Mouse (Mus musculus) forebrain, embryonic 16.5 days (tissue): ENCODE results near the gene Lims1. TPM values are rescaled to one million over a fixed set of nuclear protein-coding genes. Genes with fewer than 3 reads are reported as not detected.

ENCODE experiments used
- ATAC-seq: fragments of 200-750 bp; cut with Nextera tagmentation; 2 replicates; pipeline ENCODE4 v1.8.0; 2017; ENCODE audit warnings: mild to moderate bottlenecking, moderate library complexity
- H3K27ac ChIP-seq: fragments of 300-500 bp; sonication (generic); 2 replicates; pipeline ENCODE4 v1.5.1; 2014; ENCODE audit warnings: low read length, control low read depth
- H3K27me3 ChIP-seq: fragments of 300-500 bp; sonication (generic); replicated peaks from 2 replicates; pipeline ENCODE4 v1.6.1; 2014; ENCODE audit warnings: low read length; ENCODE audit not compliant: control insufficient read depth, insufficient read depth
- H3K36me3 ChIP-seq: fragments of 300-500 bp; sonication (generic); 2 replicates; pipeline ENCODE4 v1.6.1; 2014; ENCODE audit not compliant: control insufficient read depth, insufficient read depth
- H3K4me1 ChIP-seq: fragments of 300-500 bp; sonication (generic); replicated peaks from 2 replicates; pipeline ENCODE4 v1.6.1; 2014; ENCODE audit warnings: low read length; ENCODE audit not compliant: control insufficient read depth, insufficient read depth
- H3K4me2 ChIP-seq: fragments of 300-500 bp; sonication (generic); 2 replicates; pipeline ENCODE4 v1.6.1; 2014; ENCODE audit warnings: mild to moderate bottlenecking, low read length, control low read depth
- H3K4me3 ChIP-seq: fragments of 300-500 bp; sonication (generic); replicated peaks from 2 replicates; pipeline ENCODE4 v1.5.1; 2014; ENCODE audit warnings: mild to moderate bottlenecking, low read length, control low read depth
- H3K9ac ChIP-seq: fragments of 300-500 bp; sonication (generic); replicated peaks from 2 replicates; pipeline ENCODE4 v1.6.1; 2014; ENCODE audit warnings: low read depth, low read length, control low read depth
- H3K9me3 ChIP-seq: fragments of 300-500 bp; sonication (generic); 2 replicates; pipeline ENCODE4 v1.6.1; 2016; ENCODE audit warnings: low read length; ENCODE audit not compliant: control insufficient read depth
- WGBS: fragments of 180-500 bp; shearing (Covaris S2); extraction: QIAGEN DNeasy Blood & Tissue Kit; methylation state at CpG from one replicate; pipeline ENCODE4 v1.1.7; 2014; 5-methylcytosine and 5-hydroxymethylcytosine counted together
- polyA plus RNA-seq: library from polyadenylated mRNA; unstranded; fragments of >200 nt; fragmentation: Nextera tagmentation; extraction: Ambion mirVana; gene quantifications from 2 replicates; pipeline ENCODE4 v1.2.1, GENCODE M21; 2015

Lims1 gene
- polyA plus RNA-seq, 1 experiment from 2014 or later = 64.2 TPM

GRCm38 (mm10) chr10:58338590-58338989 lies 15.3 kb downstream of the Lims1 start:
- Histone ChIP-seq H3K36me3 (no peaks in the 10 kb centered on the region), H3K4me1 (peaks cover 2% of the 10 kb centered on the region; the same call in 1 of the 2 replicates), H3K27ac (no peak overlapping the region), H3K4me2 (no peak overlapping the region), H3K4me3 (no peak overlapping the region), H3K9ac (no peak overlapping the region), H3K27me3 (no peaks in the 10 kb centered on the region), H3K9me3 (no peaks in the 10 kb centered on the region)
- no peak for ATAC-seq
- WGBS = 67% methylated on average over 1 of the region's 1 CpGs

GRCm38 (mm10) chr10:58341685-58342084 lies 18.4 kb downstream of the Lims1 start:
- 90% methylated on average over 2 of the region's 2 CpGs for WGBS
- no peak for ATAC-seq
- Histone ChIP-seq H3K4me3 (no peak overlapping the region), H3K4me1 (peaks cover 2% of the 10 kb centered on the region; the same call in 1 of the 2 replicates), H3K36me3 (no peaks in the 10 kb centered on the region), H3K9ac (no peak overlapping the region), H3K27ac (no peak overlapping the region), H3K4me2 (no peak overlapping the region), H3K9me3 (0 out of 2 replicates have a peak, but pooled peaks cover 4% of the 10 kb centered on the region), H3K27me3 (no peaks in the 10 kb centered on the region)

GRCm38 (mm10) chr10:58342199-58342598 lies 18.9 kb downstream of the Lims1 start:
- Histone ChIP-seq H3K36me3 (no peaks in the 10 kb centered on the region), H3K27me3 (no peaks in the 10 kb centered on the region), H3K4me3 (no peak overlapping the region), H3K4me2 (no peak overlapping the region), H3K9ac (no peak overlapping the region), H3K27ac (no peak overlapping the region), H3K4me1 (peaks cover 2% of the 10 kb centered on the region; the same call in 1 of the 2 replicates), H3K9me3 (0 out of 2 replicates have a peak, but pooled peaks cover 4% of the 10 kb centered on the region)
- WGBS = 85% methylated on average over 2 of the region's 2 CpGs
- no peak for ATAC-seq

DNA sequence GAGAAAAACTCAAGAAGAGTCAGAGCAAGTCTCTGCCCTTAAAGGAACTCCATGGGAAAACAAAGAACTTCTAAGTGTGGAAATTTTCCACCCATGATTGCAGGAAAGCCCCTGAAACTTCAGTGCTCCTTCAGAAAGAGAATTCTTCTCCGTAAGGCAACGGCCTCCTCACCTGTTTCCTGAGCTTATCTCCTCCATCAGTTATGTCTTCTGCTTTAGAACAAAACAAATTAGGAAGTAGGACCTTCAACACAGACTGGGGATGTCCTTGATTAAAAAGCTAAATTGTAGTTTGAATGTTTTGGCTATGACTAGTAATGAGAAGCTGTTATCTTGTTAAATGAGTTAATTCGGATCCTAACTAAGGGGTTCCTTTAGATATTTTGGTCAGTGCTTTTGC lies 20.3 kb downstream of the Lims1 start:
- H3K4me3 ChIP-seq = no peak overlapping the region
- no peak overlapping the region for H3K4me2 ChIP-seq
- 94% methylated on average over 3 of the region's 3 CpGs for WGBS
- 0 out of 2 replicates have a peak, but pooled peaks cover 4% of the 10 kb centered on the region for H3K9me3 ChIP-seq
- H3K27me3 ChIP-seq = no peaks in the 10 kb centered on the region
- no peaks in the 10 kb centered on the region for H3K4me1 ChIP-seq
- ATAC-seq = no peak
- no peak overlapping the region for H3K27ac ChIP-seq
- no peaks in the 10 kb centered on the region for H3K36me3 ChIP-seq
- H3K9ac ChIP-seq = no peak overlapping the region

GRCm38 (mm10) chr10:58350600-58350999 lies 27.3 kb downstream of the Lims1 start:
- ATAC-seq = no peak
- H3K9me3 ChIP-seq = no peaks in the 10 kb centered on the region
- H3K27me3 ChIP-seq = no peaks in the 10 kb centered on the region
- WGBS = 90% methylated on average over 3 of the region's 3 CpGs
- peaks cover 6% of the 10 kb centered on the region for H3K4me1 ChIP-seq
- H3K4me2 ChIP-seq = no peak overlapping the region
- no peak overlapping the region for H3K9ac ChIP-seq
- no peak overlapping the region for H3K27ac ChIP-seq
- no peak overlapping the region for H3K4me3 ChIP-seq
- no peaks in the 10 kb centered on the region for H3K36me3 ChIP-seq

DNA sequence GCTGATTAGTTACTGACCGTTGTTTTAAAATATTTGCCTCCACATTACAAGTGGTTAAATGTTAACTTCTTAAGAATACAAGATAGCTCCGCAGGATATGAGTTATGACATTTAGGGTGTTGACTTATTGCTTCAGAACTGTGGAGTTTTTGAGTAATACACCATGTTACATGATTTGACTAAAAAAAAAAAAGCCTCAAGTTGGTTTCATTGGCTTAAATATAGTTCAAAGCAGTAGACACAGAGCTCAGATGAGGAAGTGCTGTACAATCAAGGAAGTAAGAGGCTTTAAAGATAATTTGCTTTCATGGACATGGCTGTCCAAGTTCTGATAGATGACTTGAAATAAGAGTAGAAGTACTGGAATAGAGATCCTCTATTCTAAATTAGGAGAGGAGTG lies 28.4 kb downstream of the Lims1 start:
- no peaks in the 10 kb centered on the region for H3K9me3 ChIP-seq
- no peak overlapping the region for H3K4me3 ChIP-seq
- no peaks in the 10 kb centered on the region for H3K27me3 ChIP-seq
- 98% methylated on average over 2 of the region's 2 CpGs for WGBS
- no peak for ATAC-seq
- no peak overlapping the region for H3K9ac ChIP-seq
- H3K4me1 ChIP-seq = peaks cover 6% of the 10 kb centered on the region
- H3K27ac ChIP-seq = no peak overlapping the region
- no peak overlapping the region for H3K4me2 ChIP-seq
- H3K36me3 ChIP-seq = no peaks in the 10 kb centered on the region

DNA sequence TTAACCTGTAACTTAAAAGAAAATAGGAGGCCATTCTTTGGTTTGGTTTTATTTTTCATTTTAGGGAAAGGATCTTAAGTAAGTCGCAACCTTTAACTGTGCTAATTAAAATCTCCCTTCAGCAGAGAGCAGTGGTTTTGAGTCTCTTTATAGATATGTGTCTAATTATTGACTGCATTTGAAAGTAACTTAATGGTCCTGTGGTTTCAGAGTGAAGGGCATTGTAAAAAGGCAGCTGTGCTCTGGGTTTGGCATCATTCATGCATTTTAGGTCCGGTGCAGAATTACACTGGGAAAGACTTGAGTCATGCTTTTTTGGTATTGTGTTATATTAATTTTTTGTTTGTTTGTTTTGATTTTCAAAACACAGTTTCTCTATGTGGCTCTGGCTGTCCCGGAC lies 29.1 kb downstream of the Lims1 start:
- WGBS = 42% methylated on average over 3 of the region's 3 CpGs
- H3K9me3 ChIP-seq = no peaks in the 10 kb centered on the region
- H3K27ac ChIP-seq = no peak overlapping the region
- no peak overlapping the region for H3K4me2 ChIP-seq
- no peak overlapping the region for H3K4me3 ChIP-seq
- no peaks in the 10 kb centered on the region for H3K27me3 ChIP-seq
- ATAC-seq = no peak
- no peak overlapping the region for H3K9ac ChIP-seq
- H3K36me3 ChIP-seq = no peaks in the 10 kb centered on the region
- H3K4me1 ChIP-seq = peaks cover 6% of the 10 kb centered on the region

- Histone ChIP-seq H3K9ac (no peak overlapping the region), H3K9me3 (no peaks in the 10 kb centered on the region), H3K4me1 (peaks cover 6% of the 10 kb centered on the region), H3K4me2 (no peak overlapping the region), H3K4me3 (no peak overlapping the region), H3K36me3 (no peaks in the 10 kb centered on the region), H3K27me3 (no peaks in the 10 kb centered on the region), H3K27ac (no peak overlapping the region)
- 20% methylated on average over 3 of the region's 3 CpGs for WGBS
- ATAC-seq = no peak
Observed at GRCm38 (mm10) chr10:58354561-58354960, 31.3 kb downstream of the Lims1 start.

GRCm38 (mm10) chr10:58356460-58356859 lies 33.2 kb downstream of the Lims1 start:
- peaks cover 3% of the 10 kb centered on the region for H3K4me1 ChIP-seq
- no peak overlapping the region for H3K9ac ChIP-seq
- H3K27ac ChIP-seq = no peak overlapping the region
- no peak overlapping the region for H3K4me3 ChIP-seq
- WGBS = 93% methylated on average over 3 of the region's 3 CpGs
- H3K27me3 ChIP-seq = no peaks in the 10 kb centered on the region
- no peaks in the 10 kb centered on the region for H3K9me3 ChIP-seq
- no peak overlapping the region for H3K4me2 ChIP-seq
- no peak for ATAC-seq
- H3K36me3 ChIP-seq = no peaks in the 10 kb centered on the region

GRCm38 (mm10) chr10:58359123-58359522 lies 35.9 kb downstream of the Lims1 start:
- Histone ChIP-seq H3K27me3 (no peaks in the 10 kb centered on the region), H3K4me2 (no peak overlapping the region), H3K27ac (no peak overlapping the region), H3K9ac (no peak overlapping the region), H3K36me3 (no peaks in the 10 kb centered on the region), H3K4me3 (no peak overlapping the region), H3K9me3 (no peaks in the 10 kb centered on the region), H3K4me1 (no peaks in the 10 kb centered on the region)
- WGBS = 73% methylated on average over 2 of the region's 2 CpGs
- no peak for ATAC-seq
